Mouse (Mus musculus) NIH3T3 (cell line): ENCODE measurements around the gene Arf3.

Experiments
- DNase-seq: peaks from one replicate; pipeline ENCODE4 v3.0.0-alpha.2; 2012; ENCODE audit warnings: low read depth

The Arf3 gene

DNA sequence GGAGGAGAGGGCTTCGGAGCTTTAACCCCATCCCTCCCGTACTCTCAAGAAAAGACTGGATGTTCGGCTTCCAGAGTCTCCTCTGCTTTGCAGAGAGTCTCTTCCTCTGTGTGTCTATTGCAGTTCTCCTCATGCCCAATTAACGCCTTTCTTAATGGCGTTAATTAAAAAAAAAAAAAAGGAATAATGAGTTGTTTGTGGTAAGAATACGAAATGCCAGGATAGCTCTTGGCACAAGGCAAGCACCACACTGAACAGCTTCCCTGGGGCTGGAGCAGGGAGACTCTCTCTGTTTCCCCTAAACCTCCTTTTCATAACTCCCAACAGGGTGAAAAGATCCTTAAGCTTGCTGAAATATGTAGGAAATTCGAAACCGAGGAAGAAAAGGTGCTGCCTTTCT lies 40.8 kb downstream of the Arf3 start:
- DNase-seq: no peak

DNA sequence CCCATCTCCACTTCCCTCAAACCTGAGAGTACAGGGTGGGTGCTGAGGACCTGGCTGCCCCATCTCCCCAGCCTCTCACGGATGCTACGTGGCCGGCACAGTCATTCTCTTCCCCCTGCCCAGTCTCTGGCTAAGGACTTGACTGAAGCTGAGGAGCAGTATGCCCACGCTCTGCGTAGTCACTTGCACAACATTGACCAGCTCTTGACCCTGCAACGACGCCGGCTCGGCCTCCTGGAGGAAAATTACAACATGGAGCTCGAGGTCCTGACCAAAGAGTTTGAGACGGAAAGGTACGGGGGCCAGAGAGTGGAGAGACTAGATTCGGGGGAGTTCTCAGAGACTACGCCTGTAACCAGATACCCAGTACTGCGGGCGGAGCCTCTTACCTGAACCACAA lies 45.7 kb downstream of the Arf3 start:
- DNase-seq: no peak

DNA sequence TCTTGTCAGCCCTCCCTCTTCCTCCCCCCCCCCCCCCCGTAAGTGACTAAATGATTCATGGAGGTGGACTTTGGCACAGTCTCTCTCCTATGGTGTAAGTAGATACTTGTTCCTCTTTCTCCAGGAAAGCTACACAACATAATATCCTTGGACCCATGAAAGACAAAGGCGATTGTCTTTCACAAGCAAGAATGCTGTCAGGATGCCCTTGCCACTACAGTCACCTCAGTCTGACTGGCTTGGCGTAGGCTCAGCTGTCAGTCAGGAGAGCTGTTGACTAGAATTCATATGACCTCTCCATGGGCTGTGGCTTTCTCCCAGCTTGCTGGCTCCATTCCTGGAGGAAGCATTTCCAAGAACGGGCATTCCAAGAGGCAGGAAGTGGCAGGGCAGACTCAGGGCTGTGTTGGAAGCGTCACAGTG lies 48.8 kb downstream of the Arf3 start:
- DNase-seq: peak; percentile 87

- DNase-seq: peak; percentile 71
Measured at GRCm38 (mm10) chr15:98710442-98710841, 52.6 kb downstream of the Arf3 start.

- DNase-seq: peak; percentile 91
Measured at GRCm38 (mm10) chr15:98707766-98708372, 55.1 kb downstream of the Arf3 start, which contains the start of gene Ccdc65. Gene Ccdc65 (plus strand): TSS chr15:98708207.

GRCm38 (mm10) chr15:98704312-98704711 lies 58.7 kb downstream of the Arf3 start:
- DNase-seq: no peak

DNA sequence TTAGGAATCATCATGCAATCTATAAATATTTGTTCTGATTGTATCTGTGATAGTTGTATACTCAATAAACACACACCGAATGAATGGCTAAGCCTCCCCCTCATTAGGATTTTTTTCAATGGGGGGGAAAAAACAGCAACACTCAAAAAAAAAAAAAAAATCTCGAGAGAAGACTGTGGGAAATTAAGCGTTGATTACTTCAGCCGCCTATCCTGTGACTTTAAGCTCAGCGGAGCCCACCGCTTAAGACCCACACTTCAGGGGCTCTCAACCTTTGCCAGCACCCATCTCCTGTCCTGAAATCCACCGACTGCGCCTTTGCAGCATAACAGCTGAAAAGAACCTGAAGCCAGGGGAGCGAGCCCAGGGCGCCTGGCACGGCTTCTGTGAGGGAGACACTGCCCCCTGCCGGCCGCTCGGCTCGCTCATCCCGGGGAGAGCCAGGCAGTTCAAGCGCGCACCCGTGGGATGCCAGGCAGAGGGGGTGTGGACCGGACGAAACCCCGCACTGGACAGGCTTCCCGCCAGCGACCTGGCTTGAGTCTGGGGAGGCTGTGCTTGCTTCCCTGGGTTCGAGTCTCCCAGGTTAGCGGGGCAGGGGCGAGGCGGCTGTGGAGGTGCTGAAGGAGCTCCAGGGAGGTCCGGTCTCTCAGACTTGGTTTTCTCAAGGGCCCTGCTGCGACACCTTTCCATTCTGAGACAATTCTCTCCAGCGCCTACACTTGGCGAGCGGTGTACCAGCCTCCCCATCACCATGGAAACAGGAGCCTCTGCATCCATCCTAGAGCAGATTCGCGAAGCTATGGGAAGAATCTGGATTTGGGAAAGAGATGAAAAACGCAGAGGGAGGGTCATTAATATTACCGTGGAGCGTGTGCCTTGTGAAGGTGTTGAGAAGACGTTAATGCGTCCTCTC lies 63.6 kb downstream of the Arf3 start:
- peak; percentile 93 for DNase-seq

GRCm38 (mm10) chr15:98696216-98696615 lies 66.8 kb downstream of the Arf3 start:
- DNase-seq: no peak

DNA sequence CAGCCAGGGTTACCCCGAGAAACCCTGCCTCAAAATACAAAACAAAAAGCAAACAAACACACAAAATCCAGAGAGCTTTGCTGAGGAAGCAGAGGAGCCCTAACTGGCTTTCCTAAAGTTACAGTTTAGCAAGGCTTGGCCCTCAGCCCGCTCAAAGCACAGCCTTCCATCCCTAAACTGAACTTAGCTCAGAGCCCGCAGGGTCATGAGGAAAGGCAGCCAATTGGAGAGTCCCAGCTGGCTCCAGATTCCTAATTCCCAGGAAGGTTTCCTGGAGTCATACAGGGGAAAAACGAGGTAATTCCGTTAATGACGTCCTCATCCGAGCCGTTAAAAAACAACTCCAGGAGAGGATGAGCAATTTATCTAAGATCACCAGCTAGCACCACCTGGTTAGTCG lies 67.3 kb downstream of the Arf3 start:
- no peak for DNase-seq

- peak; percentile 76 for DNase-seq
Measured at GRCm38 (mm10) chr15:98692171-98692715, 70.8 kb downstream of the Arf3 start.

GRCm38 (mm10) chr15:98691486-98692147 lies 71.4 kb downstream of the Arf3 start:
- DNase-seq: no peak

- no peak for DNase-seq
Measured at GRCm38 (mm10) chr15:98689682-98690081, 73.3 kb downstream of the Arf3 start.
